Mouse (Mus musculus) right cerebral cortex, postnatal 36 days (tissue): ENCODE measurements at regions not wholly inside any gene's neighbourhood (a gene's known extent, or its start where the extent isn't known, plus 50 kb on each side); places are given as distances from the start of the nearest gene placed in this dataset.

Experiments
- DNase-seq, 2 experiments: peaks; one replicate each; pipeline ENCODE4 v3.0.0; 2022; ENCODE audit warnings: low spot score in 2 of 2, mixed read lengths in 1 of 2

- no peak for DNase-seq
Measured at GRCm38 (mm10) chr5:79966241-79966640, 1053.7 kb upstream of the Adgrl3 start.

DNA sequence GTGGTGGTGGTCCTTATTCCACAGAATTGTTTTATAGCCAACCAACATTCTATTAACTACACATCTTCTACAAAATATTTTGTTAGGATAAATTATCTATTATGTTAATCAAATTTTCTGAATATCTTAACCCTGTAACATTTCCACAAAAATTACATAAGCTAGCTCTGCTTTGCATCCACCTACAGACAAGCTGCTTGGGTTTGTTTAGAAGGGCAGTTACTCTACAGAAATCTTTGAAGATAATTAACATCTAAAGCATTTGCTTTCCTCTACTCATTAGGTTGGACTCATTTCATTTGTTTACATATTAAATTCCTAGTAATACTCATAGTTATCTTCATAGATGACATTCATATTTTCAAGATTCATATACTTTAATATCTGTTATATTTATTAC, 1014.5 kb upstream of the Adgrl3 start:
- no peak for DNase-seq

DNA sequence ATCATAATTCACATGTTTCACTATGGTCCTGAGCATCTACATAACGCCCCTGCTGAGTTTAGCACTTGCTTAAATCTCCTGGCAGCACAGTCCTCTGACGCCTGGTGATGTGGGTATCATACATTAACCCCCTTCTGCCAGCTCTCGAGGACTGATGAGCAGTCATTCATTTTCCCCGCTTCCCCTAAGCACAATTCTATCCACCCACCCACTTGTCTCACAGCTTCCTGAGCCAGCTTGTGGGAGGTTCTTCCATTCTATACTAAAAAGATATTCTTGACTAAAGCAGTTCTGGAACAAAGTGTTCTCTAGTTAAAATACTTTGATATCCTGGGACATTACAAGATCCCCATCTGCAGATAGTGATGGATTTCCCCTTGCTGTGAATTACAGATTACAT, 981.1 kb upstream of the Adgrl3 start:
- DNase-seq = peak; percentile 55 to 77

- no peak for DNase-seq
Measured at GRCm38 (mm10) chr5:80039431-80039830, 980.5 kb upstream of the Adgrl3 start.
